Mouse (Mus musculus) small intestine, adult 2 months (tissue): Measurements from ENCODE around the gene Lypd6b.

ENCODE experiments used
- CTCF ChIP-seq: fragments of 200-500 bp; IDR thresholded peaks from 2 replicates; pipeline ENCODE4 v1.5.1; 2012; ENCODE audit warnings: low read depth, mild to moderate bottlenecking, control low read depth, inconsistent platforms, low read length, moderate library complexity, mixed read lengths; ENCODE audit not compliant: insufficient replicate concordance, insufficient read length; ENCODE audit errors: extremely low read depth
- POLR2A ChIP-seq: fragments of 200-500 bp; IDR thresholded peaks from 2 replicates; pipeline ENCODE4 v1.6.1; 2012; ENCODE audit warnings: low read depth, mild to moderate bottlenecking, control low read depth, inconsistent platforms, low read length, moderate library complexity

GRCm38 (mm10) chr2:49847831-49848230 lies 60.3 kb downstream of the Lypd6b start:
- TF ChIP-seq CTCF (no peak), POLR2A (no peak)
